Mouse (Mus musculus) cortical plate, adult 2 months (tissue): ENCODE results near the gene Nmur1. TPM values are rescaled to one million over a fixed set of nuclear protein-coding genes. Genes with fewer than 3 reads are reported as not detected.
A peak's percentile ranks its signal among the peaks of the same experiment; 100 is the strongest.
"Not testable (repeated sequence)": the region's sequence is repeated elsewhere in the genome, so short reads cannot be mapped to it uniquely, and the experiment has no call there.

Experiments used
- H3K27ac ChIP-seq: fragments of 200-500 bp; 2 replicates; pipeline ENCODE4 v1.5.1; 2012; ENCODE audit warnings: low read length, control low read depth, inconsistent platforms; ENCODE audit not compliant: insufficient read depth
- H3K4me1 ChIP-seq: fragments of 200-500 bp; 2 replicates; pipeline ENCODE4 v1.6.1; 2011; ENCODE audit warnings: low read length; ENCODE audit not compliant: control insufficient read depth, insufficient read depth
- H3K4me3 ChIP-seq: fragments of 200-500 bp; 2 replicates; pipeline ENCODE4 v1.5.1; 2011; ENCODE audit warnings: mild to moderate bottlenecking, low read length, control low read depth; ENCODE audit not compliant: insufficient read depth
- CTCF ChIP-seq: fragments of 200-500 bp; IDR thresholded peaks from 2 replicates; pipeline ENCODE4 v1.5.1; 2011; ENCODE audit warnings: mild to moderate bottlenecking, control low read depth, low read length; ENCODE audit not compliant: insufficient read depth; ENCODE audit errors: extremely low read depth
- POLR2A ChIP-seq: fragments of 200-500 bp; IDR thresholded peaks from 2 replicates; pipeline ENCODE4 v1.6.1; 2011; ENCODE audit warnings: mild to moderate bottlenecking, low read length, control low read depth; ENCODE audit not compliant: insufficient read depth; ENCODE audit errors: extremely low read depth
- polyA plus RNA-seq: library from polyadenylated mRNA; depleted of rRNA; stranded (reverse); fragments of >200 nt; gene quantifications from 2 replicates; pipeline ENCODE4 v1.2.3, GENCODE M21; 2012; rRNA removed

The Nmur1 gene
- 0.09 and 0.25 TPM in 2 replicates for polyA plus RNA-seq

DNA sequence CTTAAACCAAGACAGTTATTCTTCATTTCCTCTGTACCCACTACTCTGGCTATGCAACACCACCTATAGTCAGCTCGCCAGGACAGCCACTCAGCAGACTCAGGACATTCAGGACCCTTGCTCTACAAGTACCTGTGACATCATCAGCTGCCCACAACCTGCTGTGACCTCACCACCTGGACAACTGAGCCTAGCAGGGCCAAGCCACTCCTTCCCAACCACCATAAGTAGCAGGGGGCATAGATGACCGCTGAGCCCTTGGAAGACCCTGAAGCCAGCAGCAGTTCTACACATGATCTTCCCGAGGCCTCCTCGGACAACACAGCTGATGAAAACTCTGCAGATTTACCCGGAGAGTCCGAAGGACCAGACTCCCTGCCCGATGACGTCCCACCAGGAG lies at the start of gene Nmur1, which contains the start of gene Tex44:
Gene Nmur1, minus strand, starts transcription at position 101 of the 400 bp plus-strand sequence.
Gene Tex44, plus strand, starts transcription at position 202 of the 400 bp plus-strand sequence.
- no peak within 1 kb of the TSS for H3K27ac ChIP-seq
- TF ChIP-seq POLR2A (no peak), CTCF (no peak)
- no peaks in the 10 kb centered on the region for H3K4me1 ChIP-seq
- no peak within 1 kb of the TSS for H3K4me3 ChIP-seq

DNA sequence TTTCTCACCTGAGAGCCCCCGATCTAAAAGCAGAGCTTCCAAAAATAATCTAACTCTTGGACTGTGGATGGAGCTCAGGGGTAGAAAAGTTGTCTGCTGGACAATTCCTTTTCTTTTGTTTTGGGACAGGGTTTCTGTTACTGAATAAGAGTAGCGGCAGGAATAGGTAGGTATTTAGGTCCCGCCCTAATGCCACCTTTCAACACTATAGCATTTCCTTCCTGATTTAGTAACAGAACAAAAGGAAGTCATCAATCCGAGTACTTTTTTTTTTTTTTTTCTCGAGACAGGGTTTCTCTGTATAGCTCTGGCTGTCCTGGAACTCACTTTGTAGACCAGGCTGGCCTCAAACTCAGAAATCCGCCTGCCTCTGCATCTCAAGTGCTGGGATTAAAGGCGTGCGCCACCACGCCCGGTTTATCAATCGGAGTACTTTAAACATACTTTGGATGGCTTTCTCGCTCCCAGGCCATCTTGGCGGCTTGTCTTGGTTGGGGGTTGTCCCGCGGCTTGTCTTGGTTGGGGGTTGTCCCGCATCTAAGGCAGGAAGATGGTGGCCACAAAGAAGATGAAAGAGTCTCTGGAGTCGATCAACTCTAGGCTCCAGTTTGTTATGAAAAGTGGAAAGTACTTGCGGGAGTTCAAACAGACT lies 47.2 kb upstream of the Nmur1 start:
- H3K27ac ChIP-seq, result no peak overlapping the region
- TF ChIP-seq POLR2A (no peak), CTCF (no peak)
- peaks cover 1% of the 10 kb centered on the region; the same call in 1 of the 2 replicates for H3K4me1 ChIP-seq
- no peak overlapping the region for H3K4me3 ChIP-seq

DNA sequence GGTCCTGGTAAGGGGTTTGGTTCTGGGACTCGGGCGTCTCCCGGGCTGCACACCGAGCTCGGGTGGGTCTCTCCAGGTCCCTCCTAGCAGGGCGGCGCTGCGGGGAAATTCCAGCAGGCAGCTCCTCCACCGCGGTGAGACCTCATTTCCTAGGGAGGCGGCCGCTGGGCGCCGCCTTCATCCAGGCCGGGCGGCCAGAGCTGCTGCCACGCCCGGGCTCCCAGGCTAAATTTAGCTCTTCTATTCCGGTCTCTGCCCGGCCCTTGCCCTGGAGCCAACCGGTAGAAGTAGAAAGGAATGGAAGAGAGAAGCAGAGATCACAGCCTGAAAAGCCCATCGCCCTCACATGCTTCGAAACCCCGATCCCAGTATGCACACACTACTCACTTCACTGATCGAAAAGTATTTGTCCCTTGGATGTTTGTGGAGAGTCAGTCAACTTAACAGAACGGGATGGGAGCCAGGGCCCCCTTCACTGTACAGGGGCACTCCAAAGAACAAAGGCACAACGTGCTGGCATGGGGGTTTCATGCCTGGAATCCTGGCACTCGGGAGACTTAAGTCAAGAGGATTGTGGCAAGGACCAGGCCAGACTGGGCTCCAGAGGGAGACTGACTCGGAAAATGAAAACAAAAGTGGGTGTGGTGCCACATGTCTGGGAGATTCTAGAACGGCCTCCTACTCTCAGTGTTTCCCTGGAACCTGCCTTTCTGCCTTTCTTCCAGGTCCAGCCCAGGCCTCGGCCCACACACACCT lies 46.3 kb upstream of the Nmur1 start:
- Histone ChIP-seq H3K27ac (peak overlapping the region; percentile 32), H3K4me3 (no peak overlapping the region)

DNA sequence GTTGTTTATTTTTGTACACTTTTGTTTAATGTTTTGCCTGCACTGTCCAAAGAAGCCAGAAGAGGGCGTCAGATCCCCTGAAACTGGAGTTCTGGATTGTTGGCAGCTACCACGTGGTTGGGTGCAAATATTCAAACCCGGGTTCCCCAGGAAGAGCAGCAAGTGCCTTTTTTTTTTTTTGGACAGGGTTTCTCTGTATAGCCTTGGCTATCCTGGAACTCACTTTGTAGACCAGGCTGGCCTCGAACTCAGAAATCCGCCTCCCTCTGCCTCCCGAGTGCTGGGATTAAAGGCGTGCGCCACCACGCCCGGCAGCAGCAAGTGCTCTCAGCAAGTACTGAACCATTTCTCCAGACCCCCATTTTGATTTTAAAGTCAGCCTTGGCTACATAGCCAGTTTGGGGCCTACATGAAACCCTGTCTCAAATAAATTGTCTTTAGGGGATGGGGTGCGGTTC lies 45.5 kb upstream of the Nmur1 start:
- H3K4me1 ChIP-seq, H3K4me3 ChIP-seq: not testable (repeated sequence)
- 0 out of 2 replicates have a peak overlapping the region, but pooled peaks have one; percentile 4 for H3K27ac ChIP-seq
- peak; percentile 27; the same call in 1 of the 2 replicates for TF ChIP-seq CTCF

More for the DNA sequence above, 46.3 kb upstream of the Nmur1 start:
- H3K4me1 ChIP-seq, result peaks cover 1% of the 10 kb centered on the region; the same call in 1 of the 2 replicates
- TF ChIP-seq POLR2A (no peak), CTCF (no peak)

DNA sequence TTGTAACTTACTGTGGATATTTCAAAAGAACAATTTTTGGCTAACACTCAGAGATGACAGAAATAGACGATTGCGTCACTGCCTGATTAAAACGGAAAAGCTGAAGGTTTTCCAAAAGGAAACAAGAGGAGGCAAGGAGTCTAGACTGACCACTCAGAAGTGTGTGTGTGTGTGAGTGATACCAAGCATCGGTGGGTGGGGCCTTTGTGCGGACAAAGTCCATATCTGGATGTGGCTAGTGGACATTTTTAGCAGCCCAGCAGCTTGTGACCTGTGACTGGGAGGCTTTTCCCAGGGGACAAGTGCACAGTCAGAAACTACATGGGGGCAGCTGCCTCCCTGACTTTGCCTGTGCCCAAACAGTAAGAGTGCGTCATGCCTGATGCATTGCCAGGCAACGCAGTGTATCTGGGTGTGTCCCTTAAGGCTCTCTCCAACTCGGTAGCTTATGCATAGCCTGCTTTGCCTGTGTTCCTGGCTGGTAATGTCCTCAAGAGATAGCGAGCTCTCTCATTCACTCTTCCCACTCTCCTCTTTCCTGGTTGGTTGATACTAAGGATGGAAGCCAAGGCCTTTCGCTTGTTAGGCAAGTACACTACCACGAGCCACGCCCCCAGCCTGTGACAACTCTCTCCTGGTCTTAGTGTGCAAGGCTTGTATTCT lies 44.6 kb upstream of the Nmur1 start:
- H3K27ac ChIP-seq, result 0 out of 2 replicates have a peak overlapping the region, but pooled peaks have one; percentile 1
- no peak overlapping the region for H3K4me3 ChIP-seq

DNA sequence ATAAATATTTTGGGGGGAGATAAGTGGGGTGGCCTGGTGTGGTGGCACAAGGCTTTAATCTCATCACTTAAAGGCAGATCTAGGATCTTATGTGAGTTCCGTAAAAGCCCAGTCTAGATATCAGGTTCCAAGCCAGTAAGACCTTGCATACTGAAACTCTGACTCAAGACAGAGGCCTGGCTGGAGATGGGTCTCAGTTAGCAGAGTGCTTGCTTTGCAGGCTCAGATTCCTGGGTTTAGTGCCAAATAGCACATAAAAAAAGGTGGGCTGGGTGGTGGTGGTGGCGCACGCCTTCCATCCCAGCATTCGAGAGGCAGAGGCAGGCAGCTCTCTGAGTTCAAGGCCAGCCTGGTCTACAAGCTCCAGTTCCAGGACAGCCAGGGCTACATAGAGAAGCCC lies 43.8 kb upstream of the Nmur1 start:
- Histone ChIP-seq H3K4me3 (no peak overlapping the region), H3K4me1 (peaks cover 1% of the 10 kb centered on the region; the same call in 1 of the 2 replicates), H3K27ac (no peak overlapping the region)
- TF ChIP-seq CTCF, result no peak
- TF ChIP-seq POLR2A, result no peak

More for the DNA sequence above, 44.6 kb upstream of the Nmur1 start:
- H3K4me1 ChIP-seq, result peaks cover 1% of the 10 kb centered on the region; the same call in 1 of the 2 replicates
- no peak for TF ChIP-seq POLR2A
- TF ChIP-seq CTCF, result no peak

DNA sequence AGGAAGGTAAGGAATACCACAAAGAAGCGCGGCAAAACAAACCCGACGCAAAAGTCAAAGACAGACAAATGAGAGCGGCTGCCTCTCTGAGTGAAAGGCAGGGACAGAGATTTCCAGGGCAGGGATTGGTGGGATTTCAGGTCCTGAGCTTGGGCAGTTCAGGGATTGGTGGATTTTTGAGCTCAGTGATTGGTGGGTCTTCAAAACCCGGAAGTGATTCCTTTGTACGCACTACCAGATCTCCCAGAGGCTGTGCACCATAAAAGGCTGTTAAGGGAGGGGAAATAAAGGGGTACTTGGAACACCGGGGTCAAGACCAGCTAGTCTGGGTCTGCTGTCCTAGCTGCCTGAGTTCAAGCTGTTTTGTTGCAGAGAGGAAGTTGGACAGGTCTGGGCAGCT lies 41.4 kb upstream of the Nmur1 start:
- peaks cover 1% of the 10 kb centered on the region; the same call in 1 of the 2 replicates for H3K4me1 ChIP-seq
- H3K4me3 ChIP-seq, result no peak overlapping the region
- H3K27ac ChIP-seq, result no peak overlapping the region
- no peak for TF ChIP-seq CTCF
- TF ChIP-seq POLR2A, result no peak

DNA sequence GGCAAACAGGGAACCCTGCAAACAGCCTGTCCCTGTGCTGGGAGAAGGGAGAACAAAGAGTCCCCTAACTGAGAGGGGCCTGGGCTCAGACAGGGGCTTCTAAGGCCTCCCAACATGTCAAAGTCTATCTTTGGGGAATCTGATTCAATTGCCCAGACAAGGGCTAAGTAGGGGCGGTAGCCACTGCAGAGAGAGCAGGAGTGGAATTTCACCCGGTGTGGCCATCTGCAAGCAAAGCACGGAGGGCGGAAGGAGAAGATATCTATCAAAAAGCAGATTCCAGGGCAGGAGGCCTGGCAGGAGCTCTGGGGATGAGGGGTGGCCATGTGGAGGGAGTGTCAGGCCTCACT lies 38.8 kb upstream of the Nmur1 start:
- peak overlapping the region; percentile 42; the same call in 1 of the 2 replicates for H3K27ac ChIP-seq
- no peaks in the 10 kb centered on the region for H3K4me1 ChIP-seq
- TF ChIP-seq CTCF (no peak), POLR2A (no peak)
- H3K4me3 ChIP-seq, result no peak overlapping the region

DNA sequence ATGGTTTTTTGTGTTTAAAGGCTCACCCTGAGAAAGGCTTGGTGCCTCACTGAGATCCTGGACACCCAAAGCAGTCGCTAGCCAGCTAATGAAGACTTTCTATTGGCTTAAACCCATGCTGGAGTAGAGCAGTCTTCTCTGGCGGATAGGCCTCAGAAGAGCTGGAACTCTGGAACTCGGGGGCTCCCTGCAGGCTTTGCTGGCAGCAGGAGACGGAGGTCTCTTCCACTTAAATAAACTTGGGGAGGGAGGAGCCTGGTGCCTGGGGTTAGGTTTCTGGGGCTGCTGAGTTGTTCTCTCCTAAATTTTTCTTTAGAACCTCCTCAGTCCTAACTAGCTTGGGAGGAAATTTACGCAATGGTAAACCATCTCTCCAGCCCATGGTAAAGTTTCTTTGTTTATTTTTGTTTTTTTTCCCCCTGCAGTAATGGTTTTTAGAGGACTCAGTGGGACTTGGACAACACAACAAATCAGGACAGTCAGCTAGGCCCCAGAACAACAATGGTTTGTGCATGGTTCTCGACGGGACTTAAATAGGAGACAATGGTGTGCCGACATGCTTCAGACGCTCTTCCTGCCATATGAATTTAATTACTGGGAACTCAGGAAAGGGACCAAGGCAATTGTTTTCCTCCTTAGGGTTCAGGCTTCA lies 38.3 kb upstream of the Nmur1 start:
- no peak overlapping the region for H3K27ac ChIP-seq
- no peak for TF ChIP-seq CTCF
- no peak for TF ChIP-seq POLR2A

More for the DNA sequence above, 38.3 kb upstream of the Nmur1 start:
- Histone ChIP-seq H3K4me1 (no peaks in the 10 kb centered on the region), H3K4me3 (no peak overlapping the region)
